Mouse (Mus musculus): ENCODE data around the gene Zup1. TPM values are rescaled to one million over a fixed set of nuclear protein-coding genes. Genes with fewer than 3 reads are reported as not detected.

Gene Zup1
- polyA plus RNA-seq, 1 experiment = 2.4 TPM

DNA sequence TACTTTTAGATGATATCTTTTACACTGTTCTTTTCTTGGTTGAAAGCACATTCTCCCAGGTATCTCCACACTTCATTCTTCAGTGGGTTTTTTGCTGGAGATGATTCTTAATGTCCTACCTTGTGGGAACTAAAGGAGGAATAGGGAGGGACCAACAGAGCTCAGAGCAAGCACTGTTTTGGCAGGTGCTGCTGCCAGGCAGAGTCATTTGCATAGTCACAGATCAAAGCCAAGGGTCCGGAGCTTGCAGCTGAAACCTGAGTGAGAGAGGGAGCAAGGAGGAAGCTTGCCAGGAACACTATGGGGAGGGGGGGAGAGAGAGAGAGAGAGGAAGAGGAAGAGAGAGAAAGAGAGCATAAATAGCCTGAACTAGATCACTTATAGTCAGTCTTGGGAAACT lies 80.6 kb downstream of the Zup1 start:
- Histone ChIP-seq H3K27me3 (ENCODE audit: control insufficient read depth, insufficient read depth, low read length) (no peaks in the 10 kb centered on the region), H3K4me3 (ENCODE audit: low read depth, low read length) (no peak overlapping the region), H3K4me1 (ENCODE audit: control insufficient read depth, insufficient read depth, insufficient read length, low read length) (no peaks in the 10 kb centered on the region), H3K36me3 (ENCODE audit: control insufficient read depth, insufficient read depth, low read length) (no peaks in the 10 kb centered on the region), H3K27ac (ENCODE audit: insufficient read depth, low read depth, low read length) (no peak overlapping the region)
- WGBS = 14% methylated on average over 1 of the region's 1 CpGs
- TF ChIP-seq POLR2A (IDR thresholded peaks at IDR 0.05; ENCODE audit: low read depth, low read length) = no peak
- no peak for TF ChIP-seq CTCF (IDR thresholded peaks at IDR 0.05; ENCODE audit: extremely low read depth, insufficient read length, insufficient replicate concordance, low read depth, low read length)

Other genes starting within 250 kb of the Zup1 start
- not detected in 2 replicates for gene Sult3a2, start 164.6 kb downstream of the Zup1 start, polyA plus RNA-seq (2012; rRNA removed)
- not detected in 2 replicates for gene Sult3a1, start 93.5 kb downstream of the Zup1 start, polyA plus RNA-seq (2012; rRNA removed)
- 0.05 TPM in 1 of 2 replicates, not detected in the other for gene Rsph4a, start 46.2 kb downstream of the Zup1 start, polyA plus RNA-seq (2012; rRNA removed)
- 19.9 and 29.3 TPM in 2 replicates for gene Rwdd1, start 68.4 kb upstream of the Zup1 start, polyA plus RNA-seq (2012; rRNA removed)
- gene Trappc3l, start 86.3 kb upstream of the Zup1 start, polyA plus RNA-seq (2012; rRNA removed) = not detected in 2 replicates
- not detected in 2 replicates for gene Calhm4, start 93.0 kb upstream of the Zup1 start, polyA plus RNA-seq (2012; rRNA removed)
- 0.14 and 0.15 TPM in 2 replicates for gene Calhm5, start 145.2 kb upstream of the Zup1 start, polyA plus RNA-seq (2012; rRNA removed)
- gene Calhm6, start 176.7 kb upstream of the Zup1 start, polyA plus RNA-seq (2012; rRNA removed) = 4.3 and 5.4 TPM in 2 replicates